Mouse (Mus musculus) heart, adult 2 months (tissue): ENCODE data around the gene Gatd1.

ENCODE experiments used
- CTCF ChIP-seq: fragments of 200-600 bp; IDR thresholded peaks from 2 replicates; pipeline ENCODE4 v1.8.1; 2022; ENCODE audit warnings: antibody characterized with exemption, mild to moderate bottlenecking, moderate library complexity
- EP300 ChIP-seq: fragments of 200-500 bp; IDR thresholded peaks from 2 replicates; pipeline ENCODE4 v1.6.1; 2011; ENCODE audit warnings: low read depth, low read length, control low read depth; ENCODE audit not compliant: insufficient read depth

GRCm38 (mm10) chr7:141420030-141420702, 6.2 kb upstream of the Gatd1 start:
- TF ChIP-seq CTCF (no peak), EP300 (no peak)
